Mouse (Mus musculus): ENCODE results near the gene Zfp758. TPM values are rescaled to one million over a fixed set of nuclear protein-coding genes. Genes with fewer than 3 reads are reported as not detected.
"Not testable (repeated sequence)": the region's sequence is repeated elsewhere in the genome, so short reads cannot be mapped to it uniquely, and the experiment has no call there.

The Zfp758 gene
- total RNA-seq (2021), result 1 to 10 TPM; 7.3 to 8.9 TPM

DNA sequence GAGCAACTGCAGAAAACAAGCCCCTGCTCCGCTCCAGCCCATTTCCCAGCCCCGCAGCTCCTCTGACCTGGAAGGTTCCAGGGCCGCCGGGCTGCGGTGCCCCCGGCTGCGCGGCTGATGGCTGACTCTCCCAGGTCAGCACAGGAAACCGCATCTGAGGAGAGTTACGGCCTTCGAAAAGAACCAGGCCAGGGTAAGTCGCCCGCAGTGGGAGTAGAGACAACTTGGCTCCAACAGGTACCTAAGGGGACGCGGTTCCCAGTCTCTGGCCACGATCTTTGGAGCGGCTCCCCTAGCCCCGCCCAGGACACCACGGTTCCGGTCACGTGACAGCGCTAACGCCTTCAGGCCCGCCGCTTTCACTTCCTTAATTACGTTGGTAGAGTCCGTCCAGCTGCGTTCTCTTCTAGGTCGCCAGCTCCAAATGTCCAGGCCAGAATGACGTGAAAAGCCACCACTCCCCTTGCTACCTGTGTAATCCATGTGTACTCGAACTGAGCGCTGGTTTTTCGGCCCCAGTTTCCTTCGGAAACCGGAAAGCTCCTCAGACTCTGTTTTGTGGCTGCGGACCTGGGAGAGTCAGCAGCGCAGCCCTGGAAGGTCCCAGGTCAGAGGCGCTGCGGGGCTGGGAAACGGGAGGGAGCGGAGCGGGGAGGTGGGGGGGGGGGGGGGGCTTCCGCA, at the start of gene Zfp758, which contains the start of gene Zfp944:
Gene Zfp758 (plus strand): TSS at position 353 of the 681 bp plus-strand sequence.
Gene Zfp944 (minus strand): TSS at position 300 of the 681 bp plus-strand sequence.
- peak; percentile 3 to 42 for DNase-seq (ENCODE audit: extremely low spot score in 1 of 2, low spot score in 2 of 2)
- intact Hi-C loops (cut with DNase I), result not testable (repeated sequence)

DNA sequence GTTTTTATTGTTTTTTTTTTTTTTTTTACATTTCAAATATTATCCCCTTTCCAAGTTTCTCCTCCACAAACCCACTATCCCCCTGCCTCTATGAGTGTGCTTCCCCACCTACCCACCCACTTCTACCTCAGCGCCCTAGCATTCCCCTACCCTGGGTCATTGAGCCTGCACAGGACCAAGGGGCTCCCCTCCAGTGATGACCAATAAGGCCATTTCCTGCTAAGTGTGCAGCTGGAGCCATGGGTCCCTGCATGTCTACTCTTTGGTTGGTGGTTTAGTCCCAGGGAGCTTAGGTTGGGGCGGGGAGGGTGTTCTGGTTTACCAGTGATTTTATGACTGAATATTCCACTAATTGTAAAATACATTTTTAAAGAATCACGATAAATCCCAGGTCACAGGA, 47.0 kb upstream of the Zfp758 start:
- intact Hi-C loops (cut with DNase I); DNase-seq (ENCODE audit: extremely low spot score in 1 of 2, low spot score in 2 of 2): not testable (repeated sequence)

DNA sequence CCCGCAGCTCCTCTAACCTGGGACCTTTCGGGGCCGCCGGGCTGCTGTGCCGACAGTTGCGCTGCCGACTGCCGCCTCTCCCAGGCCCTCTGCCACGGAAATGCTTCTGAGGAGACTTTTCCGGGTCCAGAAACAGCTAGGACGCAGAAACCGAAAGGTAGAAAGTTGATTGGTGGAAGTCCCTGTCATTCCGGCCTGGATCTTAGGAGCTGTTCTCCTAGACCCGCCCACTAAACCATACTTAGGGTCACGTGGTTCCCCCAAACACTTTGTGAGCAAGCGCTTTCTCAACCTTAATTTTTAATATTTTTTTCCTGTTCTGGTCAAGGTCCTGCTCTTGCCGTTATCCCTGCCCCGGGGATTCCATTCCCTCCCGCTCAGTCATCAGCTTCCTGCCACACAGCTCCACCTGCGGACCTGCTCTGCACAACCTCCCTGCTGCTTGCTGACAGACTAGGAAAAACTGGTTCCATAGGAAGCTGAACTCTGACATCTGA, 46.5 kb upstream of the Zfp758 start, which contains the start of gene CT030661.1:
Gene CT030661.1 (minus strand): TSS at position 108 of the 497 bp plus-strand sequence.
- intact Hi-C loops (cut with DNase I), result not testable (repeated sequence)
- DNase-seq (ENCODE audit: extremely low spot score in 1 of 2, low spot score in 2 of 2), result peak; percentile 93 to 96

DNA sequence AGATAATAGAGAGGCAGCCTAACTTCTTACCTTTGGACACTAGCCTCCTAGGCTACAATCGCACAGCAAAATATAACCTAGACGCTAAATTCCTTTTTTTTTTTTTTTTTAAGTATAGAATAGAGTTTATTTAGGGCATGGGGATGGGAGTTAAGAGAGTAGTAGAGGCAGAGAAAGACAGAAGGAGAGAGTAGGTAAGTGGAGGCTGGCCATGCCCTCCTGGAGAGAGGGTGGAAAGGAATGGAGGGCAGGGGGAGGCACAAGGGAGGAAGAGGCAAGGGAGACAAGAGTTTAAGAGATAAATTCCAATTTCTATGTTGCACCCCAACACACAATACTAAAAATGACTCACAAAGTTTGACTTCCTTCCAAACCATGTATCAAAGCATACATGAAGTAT, 46.0 kb upstream of the Zfp758 start:
- DNase-seq (ENCODE audit: extremely low spot score in 1 of 2, low spot score in 2 of 2); intact Hi-C loops (cut with DNase I): not testable (repeated sequence)

DNA sequence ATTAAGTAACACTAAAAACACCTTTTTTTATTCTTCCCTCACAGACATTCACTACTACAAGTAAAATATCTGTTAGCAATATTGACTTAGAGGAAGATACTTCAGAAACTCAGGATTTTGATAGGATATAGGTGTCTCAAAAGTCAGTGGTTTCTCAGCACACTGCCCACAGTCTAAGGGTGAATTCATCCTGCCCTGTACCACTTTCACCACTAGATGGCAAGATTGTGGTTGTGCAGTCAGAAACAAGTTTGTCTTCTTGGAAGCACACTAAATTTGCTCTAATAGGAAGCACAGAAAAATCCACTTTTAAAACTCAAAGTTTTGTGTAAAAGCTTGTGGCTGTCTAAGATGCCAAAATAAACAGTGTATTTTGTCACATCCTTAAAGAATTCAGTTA, 8.5 kb upstream of the Zfp758 start:
- peak; percentile 22 to 26 for DNase-seq (ENCODE audit: extremely low spot score in 1 of 2, low spot score in 2 of 2)
- intact Hi-C loops (cut with DNase I), result loop anchor here (5.0 kb wide), 1 partner anchor 65 kb away; no protein-coding TSS in a partner anchor

DNA sequence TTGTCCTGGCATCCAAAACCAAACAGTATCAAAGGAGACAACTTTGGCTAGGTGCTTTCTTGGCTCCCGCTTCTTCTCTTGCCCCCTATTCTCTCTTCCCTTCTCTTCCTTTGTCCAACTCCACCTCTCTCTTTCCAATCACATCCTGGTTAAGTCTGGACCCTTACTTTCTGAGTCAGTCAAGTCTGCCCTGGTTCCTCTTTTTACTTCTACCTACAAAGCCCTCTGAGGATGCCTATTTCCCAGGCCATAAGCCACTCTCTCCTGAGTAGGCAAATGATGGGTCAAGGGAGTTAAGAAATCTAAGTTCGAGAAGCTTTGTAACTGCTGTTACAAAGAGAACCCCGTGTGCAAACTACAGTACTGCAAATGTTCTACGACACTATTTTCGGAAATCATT, 681 bp upstream of the Zfp758 start:
- intact Hi-C loops (cut with DNase I), result no loop called here
- no peak for DNase-seq (ENCODE audit: extremely low spot score in 1 of 2, low spot score in 2 of 2)

DNA sequence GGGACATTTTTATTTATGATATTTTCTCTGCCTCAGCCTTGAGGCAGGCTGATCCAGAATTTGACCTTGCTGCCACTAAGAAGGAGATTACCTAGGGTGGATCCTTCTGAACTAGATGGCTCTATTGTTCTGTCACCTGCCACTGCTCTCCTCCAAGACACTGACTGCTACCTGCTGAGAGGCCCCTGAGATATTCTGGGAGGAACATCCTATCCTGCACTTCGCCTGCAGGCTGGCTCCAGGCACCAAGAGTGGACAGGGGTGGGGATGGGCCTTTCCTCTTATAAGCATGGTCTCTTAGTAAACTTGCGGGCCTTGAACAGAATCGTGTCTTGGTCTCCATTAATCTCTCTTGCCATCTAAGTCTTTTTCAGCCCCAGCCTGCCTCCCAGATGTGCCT, 2.6 kb downstream of the Zfp758 start:
- intact Hi-C loops (cut with DNase I), result no loop called here
- no peak for DNase-seq (ENCODE audit: extremely low spot score in 1 of 2, low spot score in 2 of 2)

DNA sequence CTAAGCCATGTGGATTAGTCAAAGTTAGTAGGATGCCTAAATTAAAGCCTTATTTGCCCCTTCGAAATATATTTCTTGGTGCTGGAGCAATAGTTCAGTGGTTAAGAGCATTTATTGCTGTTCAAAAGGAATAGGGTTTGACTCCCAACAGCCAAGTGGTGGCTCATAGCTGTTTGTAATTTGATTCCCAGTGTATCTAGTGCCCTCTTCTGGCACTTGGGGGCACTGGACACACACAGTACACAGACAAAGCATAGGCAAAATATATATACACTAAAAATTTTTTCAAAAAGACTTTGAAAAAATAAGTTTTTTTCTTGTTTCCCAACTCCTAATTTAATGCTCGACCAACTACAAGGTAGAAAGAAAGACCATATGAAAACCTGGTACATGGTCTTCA, 49.5 kb downstream of the Zfp758 start:
- DNase-seq (ENCODE audit: extremely low spot score in 1 of 2, low spot score in 2 of 2), result no peak
- intact Hi-C loops (cut with DNase I), result no loop called here

DNA sequence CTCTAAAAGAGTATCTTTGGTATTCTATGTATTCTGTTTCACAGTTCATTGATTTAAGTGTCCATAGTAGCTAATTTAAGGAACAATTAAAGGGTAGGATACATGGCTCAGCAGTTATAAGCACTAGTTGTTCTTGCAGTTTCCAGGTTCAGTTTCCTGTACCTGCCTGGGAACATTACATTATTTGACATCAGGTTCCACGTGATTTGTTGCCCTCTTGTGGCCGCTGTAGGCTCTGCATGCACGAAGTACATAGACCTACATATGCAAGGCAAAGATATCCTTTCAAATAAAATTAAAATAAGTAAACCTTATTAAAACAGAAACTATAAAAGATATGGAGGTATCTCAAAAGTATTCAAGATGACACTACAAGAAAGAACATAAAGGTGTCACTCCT, 56.3 kb downstream of the Zfp758 start:
- peak; percentile 49 to 59 for DNase-seq (ENCODE audit: extremely low spot score in 1 of 2, low spot score in 2 of 2)
- intact Hi-C loops (cut with DNase I), result loop anchor here (5.0 kb wide), 2 partner anchors 65 to 335 kb away; no protein-coding TSS in a partner anchor

DNA sequence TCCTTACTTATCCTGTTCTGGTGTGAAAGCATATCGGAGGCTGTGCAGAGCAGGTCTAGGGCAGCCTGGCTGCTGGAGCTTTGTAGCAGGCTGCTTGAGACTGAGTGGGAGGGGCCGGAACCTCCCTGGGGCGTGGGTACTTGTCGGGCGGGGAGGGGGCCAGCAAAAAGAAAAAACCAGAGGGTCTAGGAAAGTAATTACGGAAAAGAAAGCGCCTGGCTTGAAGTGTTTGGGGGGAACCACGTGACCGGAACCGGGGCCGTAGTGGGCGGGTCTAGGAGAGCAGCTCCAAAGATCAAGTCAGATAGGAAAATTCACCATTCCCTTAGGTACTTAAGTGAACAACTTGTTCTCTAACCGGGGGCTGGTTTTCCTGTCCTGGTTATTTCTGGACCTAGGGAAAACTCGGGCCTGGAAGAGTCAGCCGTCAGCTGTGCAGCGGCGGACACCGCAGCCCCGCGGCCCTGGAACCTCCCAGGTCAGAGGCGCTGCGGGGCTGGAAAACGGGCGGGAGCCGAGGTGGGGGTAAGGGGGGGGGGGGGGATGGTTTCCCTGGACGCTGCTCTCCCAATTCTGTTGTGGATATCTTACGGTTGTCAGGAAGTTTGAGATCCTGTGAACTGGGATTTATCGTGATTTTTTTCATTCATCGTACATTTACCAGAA, 62.8 kb downstream of the Zfp758 start, which contains the start of gene Zfp946:
Gene Zfp946 (plus strand): TSS at position 271 of the 666 bp plus-strand sequence.
- peak; percentile 62 to 84 for DNase-seq (ENCODE audit: extremely low spot score in 1 of 2, low spot score in 2 of 2)
- intact Hi-C loops (cut with DNase I), result loop anchor here (10.0 kb wide), 1 partner anchor 1121 kb away; no protein-coding TSS in a partner anchor

DNA sequence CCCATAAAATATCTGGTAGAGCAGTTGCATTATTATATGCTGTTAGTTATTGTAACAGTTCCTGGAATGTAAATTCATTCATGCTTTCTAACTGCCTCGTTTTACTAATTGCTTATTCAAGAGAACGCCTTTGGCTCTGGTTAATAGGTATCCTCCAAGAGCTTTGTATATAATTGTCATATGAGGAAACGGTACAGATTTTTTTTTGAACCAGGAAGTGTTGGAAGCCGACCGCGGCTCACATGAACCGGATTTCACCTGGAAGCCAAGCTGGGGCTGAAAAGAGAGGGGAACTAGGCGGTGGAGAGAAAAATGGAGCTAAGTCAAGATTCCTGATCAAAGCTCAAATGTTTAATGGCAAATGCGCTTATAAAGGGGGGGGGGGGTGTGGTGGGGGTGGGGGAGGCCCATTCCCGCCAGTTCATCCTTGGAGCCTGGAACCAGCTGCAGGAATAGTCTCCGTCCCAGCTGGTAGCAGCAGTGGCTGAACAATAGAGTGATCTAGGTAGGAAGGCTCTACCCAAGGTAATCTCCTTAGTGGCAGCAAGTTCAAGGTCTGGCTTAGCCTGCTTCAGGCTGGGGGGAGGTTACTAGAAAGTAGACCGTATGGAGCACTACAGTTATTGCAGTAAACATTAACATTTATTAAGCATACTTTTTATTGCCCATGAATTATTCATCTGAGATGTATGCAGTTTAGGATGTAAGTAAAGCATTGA, 63.5 kb downstream of the Zfp758 start:
- intact Hi-C loops (cut with DNase I), result loop anchor here (10.0 kb wide), 1 partner anchor 1120 kb away; no protein-coding TSS in a partner anchor

More for the DNA sequence above, 63.5 kb downstream of the Zfp758 start:
- no peak for DNase-seq (ENCODE audit: extremely low spot score in 1 of 2, low spot score in 2 of 2)

Other genes with a start within 250 kb of the Zfp758 start
- under 1 TPM; 0.41 to 0.57 TPM for gene Zfp947, start 195.3 kb upstream of the Zfp758 start, total RNA-seq (2021)
- gene Zfp994, start 135.8 kb upstream of the Zfp758 start, total RNA-seq (2021), result 1 to 10 TPM; 5.4 TPM
- 10 to 100 TPM; 10.7 to 12.3 TPM for gene CT030661.1, start 46.6 kb upstream of the Zfp758 start, total RNA-seq (2021)
- gene Zfp944, start 53 bp upstream of the Zfp758 start, total RNA-seq (2021), result 1 to 10 TPM; 8.6 to 9.5 TPM
- 10 to 100 TPM; 12.5 to 13.1 TPM for gene Zfp946, start 62.8 kb downstream of the Zfp758 start, total RNA-seq (2021)
- gene Vmn2r111, start 212.0 kb downstream of the Zfp758 start, total RNA-seq (2021), result not detected
- not detected for gene Vmn2r112, start 239.5 kb downstream of the Zfp758 start, total RNA-seq (2021)

Data from left cerebral cortex, postnatal 10 days (tissue).